Mouse (Mus musculus) CH12.LX (cell line): Measurements from ENCODE around the gene Traf3. TPM values are rescaled to one million over a fixed set of nuclear protein-coding genes. Genes with fewer than 3 reads are reported as not detected.

Experiments
- DNase-seq: peaks from one replicate; pipeline ENCODE4 v3.0.0-alpha.2; 2013; ENCODE audit errors: extremely low read depth
- H3K27ac ChIP-seq: 2 replicates; pipeline ENCODE4 v1.5.1; 2012; ENCODE audit warnings: low read depth, mild to moderate bottlenecking, control low read depth, moderate library complexity; ENCODE audit not compliant: insufficient read depth
- H3K27me3 ChIP-seq: replicated peaks from 2 replicates; pipeline ENCODE3; 2012; ENCODE audit warnings: inconsistent platforms
- H3K36me3 ChIP-seq, 2 experiments: replicated peaks in 1 of 2; 2 replicates each; pipeline versions ENCODE3 to v1.6.1; 2012; ENCODE audit warnings: inconsistent platforms in 1 of 2, low read length in 1 of 2, mild to moderate bottlenecking in 1 of 2, mixed read lengths in 1 of 2, moderate library complexity in 1 of 2; ENCODE audit not compliant: control insufficient read depth in 1 of 2, insufficient read depth in 1 of 2
- H3K4me1 ChIP-seq, 2 experiments: 2 replicates each; pipeline ENCODE4 v1.6.1; 2012; ENCODE audit warnings: inconsistent platforms in 1 of 2, moderate library complexity in 1 of 2; ENCODE audit not compliant: insufficient read depth in 2 of 2, control insufficient read depth in 1 of 2
- H3K4me2 ChIP-seq: 2 replicates; pipeline ENCODE4 v1.6.1; 2012; ENCODE audit warnings: low read depth, mild to moderate bottlenecking, control low read depth; ENCODE audit not compliant: poor library complexity, insufficient read depth, severe bottlenecking
- H3K4me3 ChIP-seq, 3 experiments: fragments of 150-350 bp in 1 of 3; sonication (generic) in 1 of 3; replicated peaks in 1 of 3; 2 replicates each; pipeline versions ENCODE3 to v1.5.1; 2011 to 2012; ENCODE audit warnings: low read depth in 2 of 3, low read length in 2 of 3, mild to moderate bottlenecking in 2 of 3, moderate library complexity in 2 of 3, control low read depth in 1 of 3, improper control_type of control experiment in 1 of 3, inconsistent platforms in 1 of 3, mixed read lengths in 1 of 3; ENCODE audit not compliant: poor library complexity in 1 of 3
- H3K79me2 ChIP-seq: replicated peaks from 2 replicates; pipeline ENCODE4 v1.6.1; 2012; ENCODE audit warnings: mild to moderate bottlenecking, moderate library complexity; ENCODE audit not compliant: control insufficient read depth, poor library complexity, insufficient read depth, severe bottlenecking; ENCODE audit errors: extremely low read depth
- H3K9ac ChIP-seq: 2 replicates; pipeline ENCODE4 v1.6.1; 2012; ENCODE audit warnings: low read depth, mild to moderate bottlenecking, control low read depth, moderate library complexity; ENCODE audit not compliant: insufficient read depth
- H3K9me3 ChIP-seq: replicated peaks from 2 replicates; pipeline ENCODE3; 2012; ENCODE audit warnings: low read length, inconsistent platforms, mixed read lengths
- CHD2 ChIP-seq: IDR thresholded peaks from 2 replicates; pipeline ENCODE4 v1.6.1; 2011; ENCODE audit warnings: low read length, improper control_type of control experiment
- E2F4 ChIP-seq: IDR thresholded peaks from 2 replicates; pipeline ENCODE4 v1.6.1; 2011; ENCODE audit warnings: low read depth, low read length, improper control_type of control experiment; ENCODE audit not compliant: insufficient replicate concordance
- ETS1 ChIP-seq: conservative IDR thresholded peaks from 2 replicates; pipeline ENCODE4 v1.6.1; 2012; ENCODE audit warnings: low read depth, mild to moderate bottlenecking, inconsistent platforms, low read length, improper control_type of control experiment, moderate library complexity
- GABPA ChIP-seq: IDR thresholded peaks from 2 replicates; pipeline ENCODE4 v1.6.1; 2012; ENCODE audit warnings: low read depth, low read length, improper control_type of control experiment, inconsistent platforms; ENCODE audit not compliant: insufficient replicate concordance
- IRF4 ChIP-seq: IDR thresholded peaks from 2 replicates; pipeline ENCODE4 v1.6.1; 2014; ENCODE audit warnings: low read depth, mild to moderate bottlenecking, inconsistent platforms, low read length, improper control_type of control experiment
- KAT2A ChIP-seq: IDR thresholded peaks from 2 replicates; pipeline ENCODE4 v1.6.1; 2012; ENCODE audit warnings: low read length, improper control_type of control experiment, inconsistent platforms; ENCODE audit not compliant: insufficient replicate concordance
- MEF2A ChIP-seq: IDR thresholded peaks from 2 replicates; pipeline ENCODE4 v1.6.1; 2014; ENCODE audit warnings: low read depth, mild to moderate bottlenecking, inconsistent platforms, low read length, improper control_type of control experiment, borderline replicate concordance
- MXI1 ChIP-seq: IDR thresholded peaks from 2 replicates; pipeline ENCODE4 v1.6.1; 2011; ENCODE audit warnings: mild to moderate bottlenecking, low read depth, low read length, improper control_type of control experiment
- NRF1 ChIP-seq: IDR thresholded peaks from 2 replicates; pipeline ENCODE4 v1.6.1; 2014; ENCODE audit warnings: low read depth, mild to moderate bottlenecking, inconsistent platforms, low read length, improper control_type of control experiment, moderate library complexity
- PAX5 ChIP-seq: IDR thresholded peaks from 2 replicates; pipeline ENCODE4 v1.6.1; 2012; ENCODE audit warnings: low read length, inconsistent platforms, mixed read lengths
- POLR2A ChIP-seq: IDR thresholded peaks from 2 replicates; pipeline ENCODE4 v1.6.1; 2011; ENCODE audit warnings: low read depth, mild to moderate bottlenecking, improper control_type of control experiment, low read length
- POLR2AphosphoS2 ChIP-seq: IDR thresholded peaks from 2 replicates; pipeline ENCODE4 v1.6.1; 2011; ENCODE audit warnings: low read depth, low read length, improper control_type of control experiment
- RAD21 ChIP-seq: IDR thresholded peaks from 2 replicates; pipeline ENCODE4 v1.6.1; 2011; ENCODE audit warnings: low read depth, mild to moderate bottlenecking, low read length, improper control_type of control experiment, moderate library complexity
- RCOR1 ChIP-seq: conservative IDR thresholded peaks from 2 replicates; pipeline ENCODE4 v1.6.1; 2012; ENCODE audit warnings: low read depth, mild to moderate bottlenecking, inconsistent platforms, low read length, improper control_type of control experiment
- SIN3A ChIP-seq: IDR thresholded peaks from 2 replicates; pipeline ENCODE4 v1.6.1; 2012; ENCODE audit warnings: low read length, improper control_type of control experiment, inconsistent platforms
- SMC3 ChIP-seq: IDR thresholded peaks from 2 replicates; pipeline ENCODE4 v1.6.1; 2011; ENCODE audit warnings: low read depth, low read length, improper control_type of control experiment
- TCF12 ChIP-seq: IDR thresholded peaks from 2 replicates; pipeline ENCODE4 v1.6.1; 2014; ENCODE audit warnings: low read depth, mild to moderate bottlenecking, inconsistent platforms, low read length, improper control_type of control experiment
- UBTF ChIP-seq: IDR thresholded peaks from 2 replicates; pipeline ENCODE4 v1.6.1; 2012; ENCODE audit warnings: low read depth, mild to moderate bottlenecking, inconsistent platforms, low read length, improper control_type of control experiment, moderate library complexity
- ZKSCAN1 ChIP-seq: IDR thresholded peaks from 2 replicates; pipeline ENCODE4 v1.6.1; 2012; ENCODE audit warnings: low read depth, inconsistent platforms, low read length, improper control_type of control experiment, borderline replicate concordance
- dilution Hi-C: fragments of 300-500 bp; cut with MboI; formaldehyde crosslinking; loops from 2 replicates; pipeline ENCODE4 v1.14.3; 2020; ENCODE audit warnings: low sequenced_read_pairs; ENCODE audit not compliant: extremely low pct_unique_long_range_greater_than_20kb, extremely low pct_ligation_motif_present
- in situ Hi-C: fragments of 300-500 bp; cut with MboI; formaldehyde crosslinking; loops from 3 replicates; pipeline ENCODE4 v1.14.3; 2019; ENCODE audit warnings: low sequenced_read_pairs, low pct_ligation_motif_present, low pct_unique_long_range_greater_than_20kb, mixed read lengths
- polyA plus RNA-seq: library from polyadenylated mRNA; unstranded; fragments of >175 nt; gene quantifications from 2 replicates; pipeline ENCODE4 v1.2.1, GENCODE M21; 2012; ENCODE audit warnings: low read depth; ENCODE audit not compliant: insufficient read length
- total RNA-seq, 2 experiments: library from RNA; depleted of rRNA; stranded (reverse); fragments of 300-350 nt in 1 of 2; fragments of >200 nt in 1 of 2; gene quantifications; 2 replicates each; pipeline ENCODE4 v1.2.3; 2012 to 2014

Traf3 gene
- total and polyA plus RNA-seq, 3 experiments: 10.9 to 33.1 (median 17.5) TPM

GRCm38 (mm10) chr12:111303702-111304337 is 137.7 kb downstream of the Traf3 start:
- H3K9me3 ChIP-seq: no peaks in the 10 kb centered on the region
- no peak for DNase-seq
- H3K4me1 ChIP-seq: peaks cover 7 to 29% of the 10 kb centered on the region in 2 experiments
- H3K4me3 ChIP-seq: no peak overlapping the region
- H3K79me2 ChIP-seq: no peaks in the 10 kb centered on the region
- H3K27me3 ChIP-seq: no peaks in the 10 kb centered on the region
- no peak overlapping the region for H3K9ac ChIP-seq
- in situ Hi-C loops: no loop called here
- no peak for TF ChIP-seq SMC3
- TF ChIP-seq ETS1: no peak
- TF ChIP-seq GABPA: no peak
- no peak for TF ChIP-seq IRF4
- TF ChIP-seq RCOR1: no peak
- no peak for TF ChIP-seq UBTF
- no peak for TF ChIP-seq POLR2AphosphoS2
- no peak for TF ChIP-seq CHD2
- TF ChIP-seq KAT2A: no peak
- TF ChIP-seq PAX5: no peak
- no peak for TF ChIP-seq MEF2A
- no peak for TF ChIP-seq ZKSCAN1
- no peak for TF ChIP-seq MXI1
- TF ChIP-seq NRF1: no peak
- dilution Hi-C loops: no loop called here
- peaks cover 62 to 78% of the 10 kb centered on the region in 2 experiments for H3K36me3 ChIP-seq
- H3K27ac ChIP-seq: no peak overlapping the region
- no peak overlapping the region for H3K4me2 ChIP-seq

- in situ Hi-C loops: no loop called here
- DNase-seq: no peak
Measured at GRCm38 (mm10) chr12:111306821-111307220, 140.7 kb downstream of the Traf3 start.

More at GRCm38 (mm10) chr12:111306821-111307220, 140.7 kb downstream of the Traf3 start:
- TF ChIP-seq E2F4 (no peak), SIN3A (no peak), RAD21 (no peak), NRF1 (no peak), RCOR1 (no peak), POLR2A (no peak), TCF12 (no peak)
- no peaks in the 10 kb centered on the region for H3K79me2 ChIP-seq
- no peak overlapping the region for H3K9ac ChIP-seq
- peaks cover 77 to 89% of the 10 kb centered on the region in 2 experiments for H3K36me3 ChIP-seq
- dilution Hi-C loops: no loop called here
- no peak overlapping the region for H3K4me3 ChIP-seq
- no peak overlapping the region for H3K4me2 ChIP-seq
- H3K27me3 ChIP-seq: no peaks in the 10 kb centered on the region
- H3K9me3 ChIP-seq: no peaks in the 10 kb centered on the region
- H3K27ac ChIP-seq: no peak overlapping the region
- H3K4me1 ChIP-seq: peaks cover 6 to 21% of the 10 kb centered on the region in 2 experiments
